Mouse (Mus musculus) right cerebral cortex, postnatal 14 days (tissue): Measurements from ENCODE around the gene Palld.

Experiments
- DNase-seq: peaks from one replicate; pipeline ENCODE4 v3.0.0; 2022

The Palld gene

GRCm38 (mm10) chr8:61623485-61624417 is 278.7 kb downstream of the Palld start:
- no peak for DNase-seq

- DNase-seq, result no peak
Observed at GRCm38 (mm10) chr8:61621300-61621699, 281.2 kb downstream of the Palld start.

- DNase-seq, result no peak
Observed at GRCm38 (mm10) chr8:61617651-61618050, 284.8 kb downstream of the Palld start.

GRCm38 (mm10) chr8:61617049-61617448 is 285.4 kb downstream of the Palld start:
- no peak for DNase-seq

GRCm38 (mm10) chr8:61615711-61616697 is 286.5 kb downstream of the Palld start:
- DNase-seq, result no peak

- DNase-seq, result no peak
Observed at GRCm38 (mm10) chr8:61611741-61612140, 290.7 kb downstream of the Palld start.

GRCm38 (mm10) chr8:61611077-61611476 is 291.4 kb downstream of the Palld start:
- no peak for DNase-seq

GRCm38 (mm10) chr8:61610546-61610945 is 291.9 kb downstream of the Palld start:
- DNase-seq, result no peak

- DNase-seq, result no peak
Observed at GRCm38 (mm10) chr8:61607463-61607813, 295.1 kb downstream of the Palld start.

GRCm38 (mm10) chr8:61606795-61607462 is 295.6 kb downstream of the Palld start:
- DNase-seq, result peak; percentile 57

- DNase-seq, result no peak
Observed at GRCm38 (mm10) chr8:61604871-61605270, 297.6 kb downstream of the Palld start.

- DNase-seq, result no peak
Observed at GRCm38 (mm10) chr8:61596889-61597288, 305.6 kb downstream of the Palld start.

- no peak for DNase-seq
Observed at GRCm38 (mm10) chr8:61591446-61591845, 311.0 kb downstream of the Palld start.

- peak; percentile 44 for DNase-seq
Observed at GRCm38 (mm10) chr8:61590551-61591431, 311.7 kb downstream of the Palld start.

- no peak for DNase-seq
Observed at GRCm38 (mm10) chr8:61589972-61590391, 312.5 kb downstream of the Palld start.

- no peak for DNase-seq
Observed at GRCm38 (mm10) chr8:61588336-61588735, 314.2 kb downstream of the Palld start.

- DNase-seq, result no peak
Observed at GRCm38 (mm10) chr8:61587731-61588130, 314.8 kb downstream of the Palld start.

- no peak for DNase-seq
Observed at GRCm38 (mm10) chr8:61586529-61586928, 316.0 kb downstream of the Palld start.

GRCm38 (mm10) chr8:61585746-61586145 is 316.7 kb downstream of the Palld start:
- DNase-seq, result no peak

GRCm38 (mm10) chr8:61584714-61585383 is 317.6 kb downstream of the Palld start:
- DNase-seq, result no peak

- DNase-seq, result no peak
Observed at GRCm38 (mm10) chr8:61582547-61582946, 319.9 kb downstream of the Palld start.
